Mouse (Mus musculus) ES-E14 (cell line): ENCODE results near the gene Ccdc58. TPM values are rescaled to one million over a fixed set of nuclear protein-coding genes. Genes with fewer than 3 reads are reported as not detected.

Source experiments
- DNase-seq: peaks from one replicate; pipeline ENCODE4 v3.0.0-alpha.2; 2013; ENCODE audit warnings: low read depth, low spot score
- H3K27ac ChIP-seq: 2 replicates; pipeline ENCODE4 v1.5.1; 2012; ENCODE audit warnings: low read depth, mild to moderate bottlenecking, low read length, moderate library complexity, mixed read lengths; ENCODE audit not compliant: poor library complexity, insufficient read depth, severe bottlenecking
- H3K36me3 ChIP-seq: 2 replicates; pipeline ENCODE4 v1.6.1; 2012; ENCODE audit warnings: mild to moderate bottlenecking, low read length, moderate library complexity, mixed read lengths; ENCODE audit not compliant: control insufficient read depth, poor library complexity, insufficient read depth, severe bottlenecking
- H3K4me1 ChIP-seq, 2 experiments: fragments of 150-350 bp in 1 of 2; sonication (generic) in 1 of 2; 2 replicates each; pipeline ENCODE4 v1.6.1; 2012; ENCODE audit warnings: low read length in 2 of 2, mild to moderate bottlenecking in 1 of 2, mixed read lengths in 1 of 2; ENCODE audit not compliant: control insufficient read depth in 2 of 2, insufficient read depth in 2 of 2, poor library complexity in 1 of 2
- H3K4me3 ChIP-seq, 2 experiments: fragments of 150-350 bp in 1 of 2; sonication (generic) in 1 of 2; 2 replicates each; pipeline ENCODE4 v1.5.1; 2012; ENCODE audit warnings: low read length in 2 of 2, low read depth in 1 of 2, mild to moderate bottlenecking in 1 of 2, mixed read lengths in 1 of 2; ENCODE audit not compliant: insufficient read depth in 1 of 2, poor library complexity in 1 of 2, severe bottlenecking in 1 of 2
- H3K9ac ChIP-seq: 2 replicates; pipeline ENCODE4 v1.6.1; 2012; ENCODE audit warnings: low read depth, mild to moderate bottlenecking, low read length, mixed read lengths; ENCODE audit not compliant: poor library complexity, insufficient read depth, severe bottlenecking
- H3K9me3 ChIP-seq: fragments of 150-350 bp; sonication (generic); 2 replicates; pipeline ENCODE4 v1.6.1; 2012; ENCODE audit warnings: low read depth, mild to moderate bottlenecking, low read length; ENCODE audit not compliant: control insufficient read depth, insufficient read depth
- CHD2 ChIP-seq: IDR thresholded peaks from 2 replicates; pipeline ENCODE4 v1.6.1; 2014; ENCODE audit warnings: mild to moderate bottlenecking, low read depth, low read length, inconsistent platforms
- HCFC1 ChIP-seq: IDR thresholded peaks from 2 replicates; pipeline ENCODE4 v1.6.1; 2012; ENCODE audit warnings: low read length, inconsistent platforms, borderline replicate concordance; ENCODE audit not compliant: insufficient read depth
- MAFK ChIP-seq: IDR thresholded peaks from 2 replicates; pipeline ENCODE4 v1.6.1; 2014; ENCODE audit warnings: mild to moderate bottlenecking, low read depth, low read length, inconsistent platforms; ENCODE audit not compliant: insufficient read depth
- ZC3H11A ChIP-seq: IDR thresholded peaks from 2 replicates; pipeline ENCODE4 v1.6.1; 2012; ENCODE audit warnings: low read depth, mild to moderate bottlenecking, inconsistent platforms, low read length, borderline replicate concordance
- ZNF384 ChIP-seq: IDR thresholded peaks from 2 replicates; pipeline ENCODE4 v1.6.1; 2012; ENCODE audit warnings: low read depth, low read length, inconsistent platforms
- in situ Hi-C, 2 experiments: fragments of 600-800 bp; cut with MboI; formaldehyde crosslinking; loops; one replicate each; pipeline ENCODE4 v1.15.1; 2025; ENCODE audit warnings: low sequenced_read_pairs in 2 of 2, inconsistent platforms in 1 of 2; ENCODE audit not compliant: unreplicated experiment in 2 of 2
- total RNA-seq: library from RNA; depleted of rRNA; stranded (reverse); fragments of 300-350 nt; gene quantifications from 2 replicates; pipeline ENCODE4 v1.2.3, GENCODE M21; 2012

Gene Ccdc58
- total RNA-seq, 1 experiment: 185 TPM

GRCm38 (mm10) chr16:36072410-36073011 is 1.0 kb downstream of the Ccdc58 start:
- peak overlapping the region; percentile 91 for H3K9ac ChIP-seq
- in situ Hi-C loops: no loop called here
- DNase-seq: no peak
- no peaks in the 10 kb centered on the region for H3K9me3 ChIP-seq
- peak overlapping the region; percentile 92 to 96 for H3K4me3 ChIP-seq
- TF ChIP-seq ZC3H11A (no peak), MAFK (no peak), CHD2 (no peak), ZNF384 (no peak), HCFC1 (no peak)
- peak overlapping the region; percentile 97; the same call in 1 of the 2 replicates for H3K27ac ChIP-seq
- peaks cover 0 to 8% of the 10 kb centered on the region in 2 experiments; a peak in 1 of 4 replicates for H3K4me1 ChIP-seq
- H3K36me3 ChIP-seq: peaks cover 8% of the 10 kb centered on the region

- in situ Hi-C loops: no loop called here
- H3K4me3 ChIP-seq: no peak overlapping the region
- no peak for TF ChIP-seq CHD2
- peaks cover 0 to 3% of the 10 kb centered on the region in 2 experiments; a peak in 1 of 4 replicates for H3K4me1 ChIP-seq
- H3K36me3 ChIP-seq: peaks cover 4% of the 10 kb centered on the region
- H3K27ac ChIP-seq: no peak overlapping the region
- no peak for DNase-seq
- no peaks in the 10 kb centered on the region for H3K9me3 ChIP-seq
- H3K9ac ChIP-seq: no peak overlapping the region; the same call in 1 of the 2 replicates
Measured at GRCm38 (mm10) chr16:36074772-36075171, 3.3 kb downstream of the Ccdc58 start.

DNA sequence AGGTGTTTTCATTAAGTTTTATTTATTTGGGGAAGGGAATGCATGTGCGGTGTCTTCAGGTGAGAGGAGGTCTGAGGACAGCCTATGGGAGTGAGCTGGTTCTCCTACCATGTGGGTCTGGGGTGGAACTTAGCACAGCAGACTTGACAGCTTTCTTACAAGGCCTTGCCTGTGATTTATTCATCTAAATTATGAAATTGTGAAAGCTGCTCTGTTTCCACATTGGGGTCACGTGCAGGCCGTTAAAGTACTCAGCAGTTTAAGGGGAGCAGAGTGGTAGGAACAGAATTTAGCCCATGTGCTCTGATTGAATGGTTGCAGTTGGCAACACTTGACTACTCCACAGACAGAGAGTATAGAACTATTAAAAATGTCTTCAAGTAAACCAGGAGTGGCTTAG is 8.4 kb downstream of the Ccdc58 start:
- Histone ChIP-seq H3K27ac (no peak overlapping the region), H3K4me3 (no peak overlapping the region), H3K9me3 (no peaks in the 10 kb centered on the region), H3K4me1 (peaks cover 0 to 6% of the 10 kb centered on the region in 2 experiments; a peak in 1 of 4 replicates), H3K36me3 (peaks cover 16% of the 10 kb centered on the region), H3K9ac (no peak overlapping the region)
- TF ChIP-seq CHD2 (no peak), ZNF384 (no peak), HCFC1 (no peak), MAFK (no peak), ZC3H11A (no peak)
- in situ Hi-C loops: no loop called here
- DNase-seq: no peak

GRCm38 (mm10) chr16:36087846-36088245 is 16.4 kb downstream of the Ccdc58 start:
- Histone ChIP-seq H3K9ac (no peak overlapping the region; the same call in 1 of the 2 replicates), H3K27ac (peak overlapping the region; percentile 41; the same call in 1 of the 2 replicates), H3K4me1 (peaks cover 4 to 15% of the 10 kb centered on the region in 2 experiments), H3K36me3 (peaks cover 39% of the 10 kb centered on the region), H3K4me3 (no peak overlapping the region), H3K9me3 (no peaks in the 10 kb centered on the region)
- no peak for DNase-seq
- TF ChIP-seq MAFK (no peak), CHD2 (no peak), ZNF384 (no peak), HCFC1 (no peak)
- in situ Hi-C loops: no loop called here

GRCm38 (mm10) chr16:36089065-36089464 is 17.6 kb downstream of the Ccdc58 start:
- TF ChIP-seq ZNF384: no peak
- no peak for TF ChIP-seq CHD2
- TF ChIP-seq HCFC1: no peak
- TF ChIP-seq ZC3H11A: no peak
- TF ChIP-seq MAFK: no peak
- no peak for DNase-seq
- Histone ChIP-seq H3K4me1 (peaks cover 4 to 19% of the 10 kb centered on the region in 2 experiments), H3K27ac (peak overlapping the region; percentile 58; the same call in 1 of the 2 replicates), H3K4me3 (no peak overlapping the region), H3K9me3 (no peaks in the 10 kb centered on the region), H3K36me3 (peaks cover 34% of the 10 kb centered on the region), H3K9ac (peak overlapping the region; percentile 43; the same call in 1 of the 2 replicates)
- in situ Hi-C loops: no loop called here
